Mouse (Mus musculus) thymus, adult 2 months (tissue): ENCODE results near the gene 4930455H04Rik. TPM values are rescaled to one million over a fixed set of nuclear protein-coding genes. Genes with fewer than 3 reads are reported as not detected.

Experiments used
- DNase-seq: peaks from one replicate; pipeline ENCODE4 v3.0.0; 2021
- H3K27ac ChIP-seq: fragments of 200-500 bp; 2 replicates; pipeline ENCODE4 v1.5.1; 2012; ENCODE audit warnings: low read length, control low read depth; ENCODE audit not compliant: control insufficient read depth, insufficient read depth
- H3K27me3 ChIP-seq: fragments of 200-500 bp; 2 replicates; pipeline ENCODE4 v1.6.1; 2012; ENCODE audit warnings: mild to moderate bottlenecking, low read length, moderate library complexity, mixed read lengths; ENCODE audit not compliant: control insufficient read depth, insufficient read depth
- H3K36me3 ChIP-seq: fragments of 200-500 bp; 2 replicates; pipeline ENCODE4 v1.6.1; 2012; ENCODE audit warnings: mild to moderate bottlenecking, low read length, moderate library complexity; ENCODE audit not compliant: control insufficient read depth, insufficient read depth
- H3K4me1 ChIP-seq: fragments of 200-500 bp; replicated peaks from 2 replicates; pipeline ENCODE4 v1.6.1; 2012; ENCODE audit warnings: low read length; ENCODE audit not compliant: control insufficient read depth, insufficient read depth
- H3K4me3 ChIP-seq: fragments of 200-500 bp; 2 replicates; pipeline ENCODE4 v1.5.1; 2012; ENCODE audit warnings: mild to moderate bottlenecking, low read length, control low read depth, moderate library complexity; ENCODE audit not compliant: control insufficient read depth, insufficient read depth
- CTCF ChIP-seq: fragments of 200-500 bp; IDR thresholded peaks from 2 replicates; pipeline ENCODE4 v1.5.1; 2012; ENCODE audit warnings: mild to moderate bottlenecking, control low read depth, low read length, moderate library complexity, borderline replicate concordance; ENCODE audit not compliant: control insufficient read depth, poor library complexity, insufficient read depth; ENCODE audit errors: extremely low read depth
- POLR2A ChIP-seq: fragments of 200-500 bp; IDR thresholded peaks from 2 replicates; pipeline ENCODE4 v1.6.1; 2012; ENCODE audit warnings: mild to moderate bottlenecking, low read length, control low read depth, moderate library complexity; ENCODE audit not compliant: control insufficient read depth, poor library complexity, insufficient read depth; ENCODE audit errors: extremely low read depth
- WGBS: fragments of 180-500 bp; shearing (Covaris S2); methylation state at CpG from one replicate; pipeline ENCODE4 v1.1.7; 2018; 5-methylcytosine and 5-hydroxymethylcytosine counted together
- polyA plus RNA-seq: library from polyadenylated mRNA; depleted of rRNA; stranded (reverse); fragments of >200 nt; gene quantifications from 2 replicates; pipeline ENCODE4 v1.2.3, GENCODE M21; 2012; rRNA removed

Gene 4930455H04Rik
- polyA plus RNA-seq, 1 experiment, result not detected

GRCm38 (mm10) chr3:117021907-117022306 lies 53.8 kb downstream of the 4930455H04Rik start:
- no peak overlapping the region for H3K27ac ChIP-seq
- 0 out of 2 replicates have a peak, but pooled peaks cover 3% of the 10 kb centered on the region for H3K27me3 ChIP-seq
- TF ChIP-seq CTCF, result no peak
- TF ChIP-seq POLR2A, result no peak
- WGBS, result 78% methylated on average over 7 of the region's 7 CpGs
- DNase-seq, result no peak
- no peaks in the 10 kb centered on the region for H3K36me3 ChIP-seq
- H3K4me1 ChIP-seq, result no peaks in the 10 kb centered on the region
- no peak overlapping the region for H3K4me3 ChIP-seq

- no peak for DNase-seq
- no peak overlapping the region for H3K4me3 ChIP-seq
- 71% methylated on average over 1 of the region's 1 CpGs for WGBS
- no peak for TF ChIP-seq CTCF
- no peak for TF ChIP-seq POLR2A
- no peaks in the 10 kb centered on the region for H3K4me1 ChIP-seq
- H3K27me3 ChIP-seq, result no peaks in the 10 kb centered on the region
- H3K27ac ChIP-seq, result no peak overlapping the region
- no peaks in the 10 kb centered on the region for H3K36me3 ChIP-seq
These were observed 56.0 kb downstream of the 4930455H04Rik start for GRCm38 (mm10) chr3:117024111-117024510.

GRCm38 (mm10) chr3:117024557-117024956 lies 56.5 kb downstream of the 4930455H04Rik start:
- TF ChIP-seq POLR2A, result no peak
- TF ChIP-seq CTCF, result no peak
- no peak for DNase-seq
- Histone ChIP-seq H3K27me3 (no peaks in the 10 kb centered on the region), H3K36me3 (no peaks in the 10 kb centered on the region), H3K27ac (no peak overlapping the region), H3K4me1 (no peaks in the 10 kb centered on the region), H3K4me3 (no peak overlapping the region)
- 94% methylated on average over 5 of the region's 5 CpGs for WGBS

- no peak overlapping the region for H3K27ac ChIP-seq
- TF ChIP-seq POLR2A (no peak), CTCF (no peak)
- no peaks in the 10 kb centered on the region for H3K27me3 ChIP-seq
- H3K4me3 ChIP-seq, result no peak overlapping the region
- H3K4me1 ChIP-seq, result no peaks in the 10 kb centered on the region
- no peaks in the 10 kb centered on the region for H3K36me3 ChIP-seq
- WGBS, result 55% methylated on average over 3 of the region's 3 CpGs
- no peak for DNase-seq
These were observed 57.4 kb downstream of the 4930455H04Rik start for GRCm38 (mm10) chr3:117025421-117025820.

Other genes with a start within 250 kb of the 4930455H04Rik start
- 8.0 and 8.9 TPM in 2 replicates for gene Agl, start 160.1 kb upstream of the 4930455H04Rik start, polyA plus RNA-seq
- gene Frrs1, start 108.8 kb upstream of the 4930455H04Rik start, polyA plus RNA-seq, result 19.2 and 24.8 TPM in 2 replicates
- 0.71 and 1.0 TPM in 2 replicates for gene Palmd, start 720 bp downstream of the 4930455H04Rik start, polyA plus RNA-seq